Mouse (Mus musculus) Patski (cell line): ENCODE results near the gene Mturn. TPM values are rescaled to one million over a fixed set of nuclear protein-coding genes. Genes with fewer than 3 reads are reported as not detected.

ENCODE experiments used
- ATAC-seq: fragments of 100-300 bp; one replicate; pipeline ENCODE4 v1.8.0; 2021
- CTCF ChIA-PET: fragments of 350-600 bp; sonication (Branson Sonifier 250); formaldehyde crosslinking; loops from one replicate; lab custom pipeline; 2022; ENCODE audit warnings: inconsistent platforms; lab: Charles Lee
- POLR2A ChIA-PET: fragments of 350-600 bp; sonication (Branson Sonifier 250); formaldehyde crosslinking; loops from one replicate; lab custom pipeline; 2022; ENCODE audit warnings: antibody characterized with exemption, inconsistent platforms; lab: Charles Lee
- DNase-seq: peaks from one replicate; pipeline ENCODE4 v3.0.0-alpha.2; 2011; ENCODE audit warnings: low read depth, low spot score
- H3K27me3 ChIP-seq: fragments of 371-371 bp; one replicate; pipeline ENCODE4 v1.5.1; 2021
- CTCF ChIP-seq: fragments of 100-300 bp; IDR thresholded peaks from one replicate; pipeline ENCODE4 v1.5.1; 2021
- in situ Hi-C: fragments of 300-500 bp; cut with MboI; formaldehyde crosslinking; loops from 3 replicates; pipeline ENCODE4 v1.11.1; 2018; ENCODE audit warnings: low pct_unique_long_range_greater_than_20kb, mixed read lengths
- polyA plus RNA-seq: library from polyadenylated mRNA; unstranded; gene quantifications from one replicate; pipeline ENCODE4 v1.2.3, GENCODE M21; 2021

Mturn gene
- polyA plus RNA-seq, 1 experiment from 2014 or later = 3.6 TPM

DNA sequence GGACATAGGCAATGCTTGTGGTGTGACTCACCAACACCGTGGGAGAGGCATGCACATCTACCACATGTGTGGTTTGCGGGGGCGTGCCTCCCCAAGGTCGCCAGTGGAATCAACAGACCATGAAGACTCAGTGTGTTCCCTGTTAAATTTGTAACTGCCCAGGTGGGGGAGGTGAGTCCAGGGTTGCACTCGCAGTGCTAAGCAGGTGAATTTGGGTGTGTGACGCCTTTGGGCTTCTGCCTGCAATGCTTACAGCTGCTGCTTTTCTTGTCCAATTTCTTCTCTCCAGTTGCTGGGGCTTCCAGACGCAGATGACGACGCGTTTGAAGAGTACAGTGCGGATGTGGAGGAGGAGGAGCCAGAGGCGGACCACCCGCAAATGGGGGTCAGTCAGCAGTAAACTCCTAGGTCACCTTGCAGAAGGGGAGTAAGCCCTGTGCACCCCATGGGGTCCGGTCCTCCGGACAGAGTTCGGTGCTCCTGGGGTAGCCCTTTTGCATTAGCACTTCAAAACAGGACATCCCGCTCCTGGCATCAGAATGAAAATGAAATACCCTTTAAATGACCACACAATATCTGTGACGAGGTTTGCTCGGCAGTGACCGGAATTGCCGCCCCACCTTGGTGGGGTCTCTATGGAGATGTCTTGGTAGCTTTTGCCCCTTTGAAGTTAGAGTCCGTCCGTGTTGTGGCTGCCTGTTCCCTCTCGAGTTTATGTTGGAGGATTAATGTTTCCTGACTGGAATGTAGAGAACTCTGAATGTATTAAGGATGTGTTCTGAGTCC lies 17.5 kb downstream of the Mturn start:
- in situ Hi-C loops = no loop called here
- CTCF ChIA-PET = no interaction called here
- H3K27me3 ChIP-seq = no peaks in the 10 kb centered on the region
- ATAC-seq (peak; percentile 40), DNase-seq (no peak)
- no peak for TF ChIP-seq CTCF
- POLR2A ChIA-PET = interaction anchor here (0.5 kb wide), 1 partner anchor 148 kb away, joined by 4 read pairs; no protein-coding TSS in a partner anchor

DNA sequence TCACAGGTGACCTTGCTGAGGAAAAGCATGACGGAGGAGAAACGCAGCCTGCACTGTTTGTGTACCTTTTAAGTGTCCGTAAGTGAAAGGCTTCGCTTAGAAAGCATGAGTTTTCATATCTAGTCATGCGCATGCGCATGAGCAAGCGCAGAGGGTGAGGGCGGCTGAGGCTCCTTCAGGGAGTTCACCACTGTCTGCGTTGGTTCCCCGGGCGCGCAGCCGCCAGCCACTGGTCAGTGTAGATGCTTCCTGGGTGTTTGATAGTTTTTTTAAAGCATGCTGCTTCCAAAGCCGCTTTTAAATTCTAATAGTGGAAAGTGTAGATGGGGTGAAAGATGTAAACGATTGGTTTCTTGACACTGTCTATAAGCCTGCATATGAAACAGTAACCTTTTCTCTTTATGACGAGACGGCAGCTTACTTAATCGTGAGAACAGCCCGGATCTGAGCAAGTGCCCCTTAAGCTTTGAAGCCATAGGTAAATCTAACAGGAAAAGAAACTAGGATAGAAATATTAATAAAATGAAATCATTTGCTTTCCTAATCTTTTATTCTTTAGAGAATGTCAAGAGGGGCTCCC lies 18.1 kb downstream of the Mturn start:
- ATAC-seq (no peak), DNase-seq (no peak)
- POLR2A ChIA-PET = no interaction called here
- CTCF ChIA-PET = no interaction called here
- in situ Hi-C loops = loop anchor here (5.0 to 25.0 kb wide), 3 partner anchors 115 to 293 kb away; partner anchors contain the start of genes Ggct and Znrf2
- no peaks in the 10 kb centered on the region for H3K27me3 ChIP-seq
- no peak for TF ChIP-seq CTCF

DNA sequence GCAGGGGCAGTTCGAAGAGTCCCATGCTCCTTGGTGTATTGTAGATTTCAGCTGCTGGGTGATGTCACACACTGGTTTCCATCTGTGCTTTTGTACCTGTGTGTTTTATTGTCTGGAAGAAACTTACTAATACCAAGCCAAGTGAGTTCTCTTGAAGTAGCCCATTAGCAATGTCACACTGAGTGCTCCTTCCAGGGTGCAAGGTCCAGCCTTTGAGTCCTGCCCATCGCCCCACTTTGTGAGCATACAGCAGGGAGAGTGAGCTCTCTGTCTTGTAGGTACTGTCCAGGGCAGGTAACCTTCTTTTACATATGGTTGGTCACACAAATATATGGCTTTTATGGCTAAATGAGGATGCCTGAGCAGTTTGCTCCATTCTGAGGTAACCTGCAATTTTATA lies 19.1 kb downstream of the Mturn start:
- no peak for TF ChIP-seq CTCF
- DNase-seq (no peak), ATAC-seq (no peak)
- in situ Hi-C loops = loop anchor here (5.0 to 25.0 kb wide), 3 partner anchors 114 to 292 kb away; partner anchors contain the start of genes Ggct and Znrf2
- ChIA-PET CTCF (no interaction called here), POLR2A (no interaction called here)
- H3K27me3 ChIP-seq = no peaks in the 10 kb centered on the region

DNA sequence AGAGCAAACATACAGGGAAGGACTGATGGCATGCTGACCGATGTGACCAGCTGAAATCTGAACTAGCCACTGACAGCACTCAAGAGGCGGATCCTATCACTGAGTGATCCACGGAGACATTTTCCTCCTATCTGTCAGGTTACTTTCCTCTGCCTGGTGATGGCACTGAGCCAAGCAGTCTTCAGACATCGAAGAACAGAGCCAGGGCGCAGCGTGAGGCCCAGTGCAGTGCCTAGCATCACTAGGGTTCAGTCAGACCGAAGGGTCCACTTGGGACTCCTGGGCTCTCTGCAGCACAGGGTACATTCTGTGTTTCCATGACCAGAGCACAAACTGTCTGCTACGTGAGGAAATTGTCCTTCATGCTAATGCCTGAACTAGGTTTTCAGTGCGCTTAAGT lies 20.5 kb downstream of the Mturn start:
- no peaks in the 10 kb centered on the region for H3K27me3 ChIP-seq
- CTCF ChIA-PET = no interaction called here
- ATAC-seq (no peak), DNase-seq (no peak)
- in situ Hi-C loops = loop anchor here (5.0 to 25.0 kb wide), 3 partner anchors 113 to 290 kb away; partner anchors contain the start of genes Ggct and Znrf2
- POLR2A ChIA-PET = no interaction called here
- no peak for TF ChIP-seq CTCF

DNA sequence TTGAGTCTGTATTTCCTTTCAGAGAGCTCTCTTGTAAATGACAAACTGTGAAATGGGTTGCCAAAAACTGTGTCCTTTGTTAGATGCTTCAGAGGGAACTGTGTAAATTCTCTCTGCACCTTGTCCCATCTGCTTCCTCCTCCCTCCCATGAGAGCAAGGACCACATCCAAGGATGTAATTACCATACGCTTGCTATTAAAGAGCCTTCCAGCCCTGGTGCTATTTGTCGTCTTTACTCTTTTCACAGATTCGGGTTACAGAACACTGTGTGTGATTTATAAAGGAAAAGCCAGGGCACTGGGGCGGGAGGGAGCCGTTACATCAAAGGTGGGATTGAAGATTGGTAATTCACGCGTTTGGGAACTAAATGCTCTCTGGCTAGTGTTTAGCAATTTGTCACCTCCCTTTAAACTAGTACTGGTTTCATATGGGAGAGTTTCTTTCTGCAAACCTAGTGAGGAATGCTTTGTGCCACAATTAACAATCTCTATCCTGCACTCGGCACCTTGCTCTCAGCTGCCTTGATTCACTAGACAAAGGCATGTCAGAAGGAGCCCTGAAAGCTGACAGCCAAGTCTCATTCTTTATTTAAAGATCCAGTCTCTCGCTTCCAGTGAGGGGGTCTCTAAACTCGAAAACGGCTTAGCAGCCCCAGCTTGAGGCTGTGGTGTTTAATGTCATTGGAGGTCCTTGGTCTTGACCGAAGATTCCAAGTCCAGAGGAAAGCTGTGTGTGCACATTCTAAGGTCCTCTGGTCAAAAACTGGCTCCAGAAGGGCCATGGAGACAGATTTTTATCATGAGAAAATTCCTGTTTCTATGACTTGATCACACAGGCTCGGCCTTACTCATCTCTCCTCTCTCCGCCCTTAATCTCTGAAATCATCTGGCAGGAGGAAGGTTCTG lies 22.5 kb downstream of the Mturn start:
- ChIA-PET CTCF (interaction anchor here (0.8 to 1.5 kb wide), 4 partner anchors 8 to 313 kb away, joined by 3 read pairs; no protein-coding TSS in a partner anchor), POLR2A (no interaction called here)
- in situ Hi-C loops = loop anchor here (5.0 to 25.0 kb wide), 3 partner anchors 111 to 288 kb away; partner anchors contain the start of genes Ggct and Znrf2
- TF ChIP-seq CTCF = no peak
- DNase-seq (no peak), ATAC-seq (no peak)
- no peaks in the 10 kb centered on the region for H3K27me3 ChIP-seq

DNA sequence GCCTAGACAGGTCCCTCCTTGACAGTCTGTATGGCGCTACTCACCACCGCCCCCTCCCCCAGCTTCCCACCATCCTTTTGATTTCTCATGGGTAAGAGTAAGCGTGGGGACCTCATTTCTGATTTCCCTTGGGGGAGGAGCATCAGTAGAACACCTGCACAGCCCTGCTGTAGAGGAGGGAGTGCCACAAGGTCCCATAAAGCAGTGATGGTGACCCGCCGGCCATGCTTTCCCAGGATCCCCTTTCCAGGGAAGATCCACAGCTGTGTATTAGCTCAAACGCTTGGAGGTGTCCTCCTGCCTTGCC lies 23.1 kb downstream of the Mturn start:
- ATAC-seq (no peak), DNase-seq (no peak)
- no peak for TF ChIP-seq CTCF
- POLR2A ChIA-PET = no interaction called here
- in situ Hi-C loops = loop anchor here (5.0 to 25.0 kb wide), 3 partner anchors 110 to 288 kb away; partner anchors contain the start of genes Ggct and Znrf2
- H3K27me3 ChIP-seq = no peaks in the 10 kb centered on the region
- CTCF ChIA-PET = interaction anchor here (0.8 to 2.1 kb wide), 5 partner anchors 8 to 313 kb away, joined by 3 to 12 read pairs (median 3); no protein-coding TSS in a partner anchor

DNA sequence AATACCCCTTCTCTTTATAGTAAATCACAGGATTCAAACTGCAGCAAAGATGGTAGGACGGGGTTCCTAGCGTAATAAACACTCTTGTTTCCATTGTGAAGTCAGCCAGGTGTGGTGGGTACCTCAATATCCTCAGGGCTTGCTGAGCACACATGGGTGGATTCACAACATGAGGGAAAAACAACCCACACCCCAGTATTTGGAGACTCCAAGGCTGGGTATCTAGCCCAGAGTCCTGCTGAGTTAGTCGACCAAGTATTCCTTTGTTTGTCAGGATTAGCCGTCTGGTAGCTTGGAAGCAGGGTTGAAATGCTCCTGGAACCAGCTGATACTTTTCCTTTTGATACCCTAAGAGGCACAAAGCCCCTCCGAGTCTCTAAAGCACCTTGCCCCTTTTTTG lies 23.4 kb downstream of the Mturn start:
- ChIA-PET POLR2A (no interaction called here), CTCF (interaction anchor here (0.8 to 2.1 kb wide), 5 partner anchors 8 to 312 kb away, joined by 3 to 12 read pairs (median 3); no protein-coding TSS in a partner anchor)
- DNase-seq (no peak), ATAC-seq (no peak)
- in situ Hi-C loops = loop anchor here (5.0 to 25.0 kb wide), 3 partner anchors 110 to 287 kb away; partner anchors contain the start of genes Ggct and Znrf2
- no peaks in the 10 kb centered on the region for H3K27me3 ChIP-seq
- no peak for TF ChIP-seq CTCF

DNA sequence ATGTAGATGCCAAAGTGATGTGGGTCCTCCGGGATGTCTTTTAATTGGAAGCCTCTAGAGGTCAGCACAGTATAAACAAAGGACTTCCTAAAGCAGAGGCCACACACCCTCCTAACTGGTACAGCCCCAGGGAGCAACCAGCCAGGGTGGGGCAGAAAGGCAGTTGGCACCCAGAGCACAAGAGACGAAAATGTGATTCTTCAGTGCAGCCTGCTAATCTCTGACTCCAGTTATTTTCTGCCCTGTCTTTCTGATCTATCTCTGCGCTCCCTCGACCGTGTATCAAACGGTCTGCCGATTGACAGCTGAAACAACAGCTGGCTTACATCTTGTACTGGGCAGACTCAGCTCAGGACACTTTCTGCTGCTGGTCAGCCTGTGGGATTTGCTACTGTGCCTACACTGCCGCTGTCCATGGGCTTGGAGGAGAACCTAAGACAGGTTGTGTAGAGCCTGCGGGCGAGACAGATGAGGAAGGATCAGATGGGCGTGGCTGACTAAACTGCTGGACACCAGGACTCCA lies 24.0 kb downstream of the Mturn start:
- peak; percentile 63 for ATAC-seq
- DNase-seq = no peak
- no peaks in the 10 kb centered on the region for H3K27me3 ChIP-seq
- POLR2A ChIA-PET = interaction anchor here (0.7 kb wide), 1 partner anchor 236 kb away, joined by 3 read pairs; no protein-coding TSS in a partner anchor
- TF ChIP-seq CTCF = peak; percentile 84
- in situ Hi-C loops = loop anchor here (10.0 to 25.0 kb wide), 2 partner anchors 109 to 207 kb away; partner anchors contain the start of gene Znrf2
- CTCF ChIA-PET = interaction anchor here (1.0 to 2.1 kb wide), 3 partner anchors 9 to 312 kb away, joined by 3 to 12 read pairs (median 4); no protein-coding TSS in a partner anchor

DNA sequence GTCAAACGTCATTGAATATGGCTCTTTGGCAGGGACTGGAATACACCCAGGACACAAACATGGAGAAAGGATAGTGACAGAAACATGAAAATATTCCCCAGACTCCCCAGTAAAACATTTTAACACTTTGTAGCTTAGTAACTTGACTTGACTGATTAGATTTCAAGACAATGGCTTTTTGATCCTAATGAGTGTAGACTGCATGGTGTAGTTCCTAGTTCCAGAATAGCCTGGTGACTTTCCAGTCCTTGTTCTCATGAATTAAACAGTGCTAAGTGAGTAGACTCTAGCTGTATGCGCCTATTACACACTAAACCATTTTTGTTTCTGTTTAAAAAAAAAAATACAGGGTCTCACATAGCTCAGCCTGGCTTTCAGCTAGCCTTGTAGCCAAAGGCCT lies 24.7 kb downstream of the Mturn start:
- TF ChIP-seq CTCF = no peak
- no peak for ATAC-seq
- DNase-seq = no peak
- CTCF ChIA-PET = interaction anchor here (0.6 to 2.1 kb wide), 3 partner anchors 10 to 311 kb away, joined by 3 to 12 read pairs (median 4); no protein-coding TSS in a partner anchor
- in situ Hi-C loops = loop anchor here (10.0 to 25.0 kb wide), 2 partner anchors 109 to 206 kb away; partner anchors contain the start of gene Znrf2
- no peaks in the 10 kb centered on the region for H3K27me3 ChIP-seq
- POLR2A ChIA-PET = interaction anchor here (0.7 kb wide), 1 partner anchor 236 kb away, joined by 3 read pairs; no protein-coding TSS in a partner anchor
